Mouse (Mus musculus): ENCODE measurements around the gene Apobec2. TPM values are rescaled to one million over a fixed set of nuclear protein-coding genes. Genes with fewer than 3 reads are reported as not detected.

The Apobec2 gene
- polyA plus RNA-seq, 1 experiment from 2014 or later: 7.2 TPM

- no peaks in the 10 kb centered on the region for H3K9me3 ChIP-seq (ENCODE audit: control insufficient read depth, low read length)
- no peaks in the 10 kb centered on the region for H3K27me3 ChIP-seq (ENCODE audit: control insufficient read depth, insufficient read depth, low read length)
- TF ChIP-seq EP300 (optimal IDR thresholded peaks at IDR 0.05) (no peak), CTCF (IDR thresholded peaks at IDR 0.05; ENCODE audit: low read depth) (peak; percentile 58)
- no peaks in the 10 kb centered on the region for H3K36me3 ChIP-seq (ENCODE audit: control insufficient read depth, insufficient read depth, low read length)
- H3K4me1 ChIP-seq (replicated peaks; ENCODE audit: control insufficient read depth, insufficient read depth): peaks cover 5% of the 10 kb centered on the region
- no peak overlapping the region for H3K27ac ChIP-seq (replicated peaks)
- H3K4me2 ChIP-seq (replicated peaks; ENCODE audit: low read depth): no peak overlapping the region
- H3K4me3 ChIP-seq (ENCODE audit: low read depth, low read length): no peak overlapping the region
- 51% methylated on average over 6 of the region's 6 CpGs for WGBS
- ATAC-seq (ENCODE audit: low FRiP score, low TSS enrichment): 0 out of 2 replicates have a peak, but pooled peaks have one; percentile 28
- DNase-seq (ENCODE audit: low spot score): no peak
- H3K9ac ChIP-seq (ENCODE audit: low read length): no peak overlapping the region
Observed at GRCm38 (mm10) chr17:48433689-48434330, 1.1 kb upstream of the Apobec2 start.

DNA sequence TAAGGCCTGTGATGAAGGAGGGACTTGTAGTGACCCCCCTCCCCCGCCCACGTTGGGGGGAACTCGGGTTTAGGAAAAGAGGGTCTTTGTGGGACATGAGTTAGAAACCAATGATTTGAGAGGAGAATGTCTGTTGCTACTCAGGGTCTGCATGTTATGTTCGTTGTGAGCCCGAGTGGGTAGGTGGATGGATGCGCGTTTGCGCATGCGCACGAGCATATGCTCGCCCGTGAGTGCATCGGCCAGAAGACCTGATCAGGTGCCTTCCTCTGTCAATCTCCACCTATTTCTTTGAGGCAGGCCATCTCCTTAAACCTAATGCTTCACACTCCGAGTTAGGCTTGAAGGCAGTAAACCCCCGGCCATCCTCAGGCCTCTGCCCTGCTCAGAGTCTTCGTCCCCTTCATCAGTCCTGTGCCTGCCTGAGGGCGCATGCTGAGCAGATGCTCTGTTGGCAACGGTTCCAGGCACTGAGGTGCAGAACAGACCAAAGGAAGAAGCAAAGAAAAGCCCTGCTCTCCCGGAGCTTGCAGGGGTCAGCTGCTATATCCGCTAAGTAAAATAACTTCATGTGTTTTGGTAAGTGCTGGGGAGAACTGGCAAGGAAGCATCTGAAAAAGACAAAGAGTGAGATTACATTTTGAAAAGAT lies 401 bp upstream of the Apobec2 start:
- peaks cover 5% of the 10 kb centered on the region for H3K4me1 ChIP-seq (replicated peaks; ENCODE audit: control insufficient read depth, insufficient read depth)
- H3K36me3 ChIP-seq (ENCODE audit: control insufficient read depth, insufficient read depth, low read length): no peaks in the 10 kb centered on the region
- DNase-seq (ENCODE audit: low spot score) (no peak), ATAC-seq (ENCODE audit: low FRiP score, low TSS enrichment) (no peak)
- H3K4me3 ChIP-seq (ENCODE audit: low read depth, low read length): no peak overlapping the region
- WGBS: 69% methylated on average over 20 of the region's 20 CpGs
- no peak overlapping the region for H3K9ac ChIP-seq (ENCODE audit: low read length)
- no peaks in the 10 kb centered on the region for H3K9me3 ChIP-seq (ENCODE audit: control insufficient read depth, low read length)
- no peak overlapping the region for H3K4me2 ChIP-seq (replicated peaks; ENCODE audit: low read depth)
- H3K27me3 ChIP-seq (ENCODE audit: control insufficient read depth, insufficient read depth, low read length): no peaks in the 10 kb centered on the region
- no peak for TF ChIP-seq EP300 (optimal IDR thresholded peaks at IDR 0.05)
- TF ChIP-seq CTCF (IDR thresholded peaks at IDR 0.05; ENCODE audit: low read depth): no peak
- H3K27ac ChIP-seq (replicated peaks): no peak overlapping the region

GRCm38 (mm10) chr17:48431054-48431453 lies 1.7 kb downstream of the Apobec2 start:
- 67% methylated on average over 5 of the region's 5 CpGs for WGBS
- H3K27me3 ChIP-seq (ENCODE audit: control insufficient read depth, insufficient read depth, low read length): no peaks in the 10 kb centered on the region
- no peak for TF ChIP-seq EP300 (optimal IDR thresholded peaks at IDR 0.05)
- TF ChIP-seq CTCF (IDR thresholded peaks at IDR 0.05; ENCODE audit: low read depth): no peak
- H3K4me2 ChIP-seq (replicated peaks; ENCODE audit: low read depth): no peak overlapping the region
- DNase-seq (ENCODE audit: low spot score) (no peak), ATAC-seq (ENCODE audit: low FRiP score, low TSS enrichment) (no peak)
- H3K9ac ChIP-seq (ENCODE audit: low read length): no peak overlapping the region
- H3K4me1 ChIP-seq (replicated peaks; ENCODE audit: control insufficient read depth, insufficient read depth): peaks cover 5% of the 10 kb centered on the region
- H3K27ac ChIP-seq (replicated peaks): peak overlapping the region; percentile 30; the same call in 1 of the 2 replicates
- H3K4me3 ChIP-seq (ENCODE audit: low read depth, low read length): no peak overlapping the region
- H3K9me3 ChIP-seq (ENCODE audit: control insufficient read depth, low read length): no peaks in the 10 kb centered on the region
- no peaks in the 10 kb centered on the region for H3K36me3 ChIP-seq (ENCODE audit: control insufficient read depth, insufficient read depth, low read length)

GRCm38 (mm10) chr17:48430394-48430793 lies 2.3 kb downstream of the Apobec2 start:
- 0 out of 2 replicates have a peak overlapping the region, but pooled peaks have one; percentile 3 for H3K4me2 ChIP-seq (replicated peaks; ENCODE audit: low read depth)

GRCm38 (mm10) chr17:48427852-48428530 lies 4.7 kb downstream of the Apobec2 start:
- Histone ChIP-seq H3K4me1 (replicated peaks; ENCODE audit: control insufficient read depth, insufficient read depth) (peaks cover 5% of the 10 kb centered on the region), H3K4me2 (replicated peaks; ENCODE audit: low read depth) (no peak overlapping the region), H3K27ac (replicated peaks) (peak overlapping the region; percentile 26; the same call in 1 of the 2 replicates), H3K4me3 (ENCODE audit: low read depth, low read length) (no peak overlapping the region), H3K36me3 (ENCODE audit: control insufficient read depth, insufficient read depth, low read length) (no peaks in the 10 kb centered on the region), H3K9ac (ENCODE audit: low read length) (no peak overlapping the region), H3K9me3 (ENCODE audit: control insufficient read depth, low read length) (no peaks in the 10 kb centered on the region), H3K27me3 (ENCODE audit: control insufficient read depth, insufficient read depth, low read length) (no peaks in the 10 kb centered on the region)
- ATAC-seq (ENCODE audit: low FRiP score, low TSS enrichment) (no peak), DNase-seq (ENCODE audit: low spot score) (no peak)
- 76% methylated on average over 11 of the region's 11 CpGs for WGBS
- TF ChIP-seq EP300 (optimal IDR thresholded peaks at IDR 0.05): no peak
- TF ChIP-seq CTCF (IDR thresholded peaks at IDR 0.05; ENCODE audit: low read depth): no peak

More at GRCm38 (mm10) chr17:48430394-48430793, 2.3 kb downstream of the Apobec2 start:
- Histone ChIP-seq H3K4me1 (replicated peaks; ENCODE audit: control insufficient read depth, insufficient read depth) (peaks cover 5% of the 10 kb centered on the region), H3K9me3 (ENCODE audit: control insufficient read depth, low read length) (no peaks in the 10 kb centered on the region), H3K27ac (replicated peaks) (peak overlapping the region; percentile 56), H3K27me3 (ENCODE audit: control insufficient read depth, insufficient read depth, low read length) (no peaks in the 10 kb centered on the region), H3K4me3 (ENCODE audit: low read depth, low read length) (no peak overlapping the region), H3K9ac (ENCODE audit: low read length) (no peak overlapping the region), H3K36me3 (ENCODE audit: control insufficient read depth, insufficient read depth, low read length) (no peaks in the 10 kb centered on the region)
- no peak for DNase-seq (ENCODE audit: low spot score)
- 17% methylated on average over 5 of the region's 5 CpGs for WGBS
- ATAC-seq (ENCODE audit: low FRiP score, low TSS enrichment): peak; percentile 34; the same call in 1 of the 2 replicates
- TF ChIP-seq CTCF (IDR thresholded peaks at IDR 0.05; ENCODE audit: low read depth) (no peak), EP300 (optimal IDR thresholded peaks at IDR 0.05) (no peak)

All from stomach, postnatal 0 days (tissue).